Mouse (Mus musculus): ENCODE results near the gene Ak9.

DNA sequence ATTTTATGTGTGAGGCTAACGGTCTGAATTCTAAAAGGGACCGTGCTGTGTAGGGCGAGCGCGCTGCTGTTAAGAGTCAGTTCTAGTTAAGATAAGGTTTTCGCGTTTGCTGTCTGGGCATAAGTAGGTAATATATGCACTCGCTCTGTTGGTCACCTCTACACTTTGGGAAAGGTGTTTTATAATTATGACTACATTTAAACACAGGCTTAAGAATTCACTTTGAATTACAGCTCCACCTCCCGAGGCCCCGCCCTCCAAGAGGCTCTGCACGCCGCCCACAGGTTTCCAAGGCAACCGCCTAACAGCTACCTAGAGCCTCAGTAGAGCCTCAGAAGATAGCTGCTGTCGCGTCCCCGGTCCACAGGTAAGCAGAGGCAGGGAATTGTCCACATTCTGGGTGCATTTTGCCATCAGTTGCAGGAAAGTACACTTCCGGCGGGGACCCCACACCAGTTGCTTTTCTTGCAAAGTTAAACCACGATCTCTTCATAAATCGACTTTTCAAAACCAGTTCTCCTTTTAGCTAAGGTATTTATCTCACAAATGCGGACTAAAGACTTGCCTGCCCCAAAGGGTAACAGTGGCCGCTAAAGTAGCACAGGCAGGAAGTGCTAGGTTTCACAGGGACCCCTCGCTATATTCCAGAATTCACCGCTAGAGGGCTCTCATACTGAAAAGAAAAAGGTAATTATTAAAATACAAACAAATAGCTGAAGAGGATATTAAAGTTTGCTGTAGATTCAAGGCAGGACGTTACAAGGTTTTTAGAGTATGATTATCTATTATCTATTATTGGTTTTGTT is at the start of gene Ak9:
- no peak for TF ChIP-seq CTCF (IDR thresholded peaks at IDR 0.05; ENCODE audit: control insufficient read depth, insufficient read depth, insufficient read length)
- TF ChIP-seq USF1 (IDR thresholded peaks at IDR 0.05; ENCODE audit: low read depth) = no peak
- TF ChIP-seq CEBPB (IDR thresholded peaks at IDR 0.05; ENCODE audit: low read depth) = no peak

All from C2C12 (cell line).